Mouse (Mus musculus) heart, postnatal 25 days (tissue): ENCODE results near the gene Nmnat1. TPM values are rescaled to one million over a fixed set of nuclear protein-coding genes. Genes with fewer than 3 reads are reported as not detected.
"Not testable (repeated sequence)": the region's sequence is repeated elsewhere in the genome, so short reads cannot be mapped to it uniquely, and the experiment has no call there.

Experiments used
- DNase-seq: peaks from one replicate; pipeline ENCODE4 v3.0.0; 2022; ENCODE audit warnings: low spot score
- intact Hi-C: fragments of 180-260 bp; cut with DNase I; formaldehyde crosslinking; loops from one replicate; pipeline ENCODE4 v1.15.1; 2025
- total RNA-seq, 2 experiments: library from RNA; stranded (reverse); gene quantifications; 2 replicates each; pipeline ENCODE4 v1.2.3; 2021

Gene Nmnat1
- total RNA-seq, 2 experiments from 2014 or later = 29.7 to 30.7 TPM

DNA sequence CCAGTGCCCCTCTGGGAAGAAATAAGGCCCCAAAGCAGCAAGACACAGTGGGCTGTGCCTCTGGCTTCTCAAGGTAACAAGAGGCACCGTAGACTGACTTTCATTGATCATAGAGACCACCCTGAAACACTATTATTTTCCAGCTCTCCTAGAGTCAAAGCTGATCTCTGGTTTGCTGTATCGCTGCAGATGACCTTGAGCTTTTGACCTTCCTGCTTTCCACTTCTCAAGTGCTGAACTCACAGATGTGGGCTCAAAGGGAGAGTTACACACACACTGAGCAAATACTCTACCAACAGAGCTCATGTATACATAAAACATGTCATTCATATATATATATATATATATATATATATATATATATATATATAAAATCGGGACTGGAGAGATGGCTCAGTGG, 34.4 kb downstream of the Nmnat1 start:
- DNase-seq = no peak

DNA sequence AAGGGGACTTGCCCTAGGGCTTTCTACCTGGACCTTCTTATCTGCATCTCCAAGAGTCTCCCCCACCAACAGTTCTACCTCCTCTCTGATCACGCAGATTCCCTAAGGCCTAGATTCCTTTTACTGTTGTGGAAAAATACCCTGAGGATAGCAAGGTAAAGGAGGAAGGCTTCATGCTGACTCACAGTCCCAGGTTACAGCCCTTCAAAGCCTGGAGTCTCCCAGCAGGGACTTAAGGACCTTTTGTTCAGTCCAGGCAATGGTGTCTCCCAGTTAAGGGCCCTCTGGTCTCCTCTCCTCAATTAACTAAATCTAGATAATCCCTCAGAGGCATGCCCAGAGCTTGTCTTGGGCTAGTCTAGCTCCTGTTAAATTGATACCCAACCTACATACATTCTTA, 38.7 kb downstream of the Nmnat1 start:
- intact Hi-C loops = no loop called here
- DNase-seq = no peak

More for the DNA sequence above, 34.4 kb downstream of the Nmnat1 start:
- intact Hi-C loops = no loop called here

DNA sequence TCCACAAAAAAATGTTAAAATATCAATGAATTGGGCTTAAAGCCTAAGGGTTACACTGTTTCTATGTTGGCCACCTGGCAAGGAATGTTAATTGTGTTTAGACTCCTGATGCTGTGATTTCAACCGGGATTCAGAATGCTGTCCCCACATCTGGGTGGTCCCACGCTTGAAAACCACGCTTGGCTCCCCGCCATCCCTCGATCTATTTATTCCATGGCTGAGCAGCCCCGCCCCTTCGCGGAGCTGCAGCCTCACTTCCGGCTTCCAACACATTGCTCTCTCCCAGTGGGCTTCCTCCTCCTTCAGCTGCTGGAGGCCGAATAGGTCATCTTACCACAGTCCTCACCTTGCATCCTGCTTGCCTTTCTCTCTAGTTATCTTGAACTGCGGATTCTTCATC, 39.1 kb downstream of the Nmnat1 start:
- intact Hi-C loops = loop anchor here (2.0 kb wide), 1 partner anchor 19 kb away; the partner anchor contains the start of gene Ube4b
- DNase-seq = no peak

DNA sequence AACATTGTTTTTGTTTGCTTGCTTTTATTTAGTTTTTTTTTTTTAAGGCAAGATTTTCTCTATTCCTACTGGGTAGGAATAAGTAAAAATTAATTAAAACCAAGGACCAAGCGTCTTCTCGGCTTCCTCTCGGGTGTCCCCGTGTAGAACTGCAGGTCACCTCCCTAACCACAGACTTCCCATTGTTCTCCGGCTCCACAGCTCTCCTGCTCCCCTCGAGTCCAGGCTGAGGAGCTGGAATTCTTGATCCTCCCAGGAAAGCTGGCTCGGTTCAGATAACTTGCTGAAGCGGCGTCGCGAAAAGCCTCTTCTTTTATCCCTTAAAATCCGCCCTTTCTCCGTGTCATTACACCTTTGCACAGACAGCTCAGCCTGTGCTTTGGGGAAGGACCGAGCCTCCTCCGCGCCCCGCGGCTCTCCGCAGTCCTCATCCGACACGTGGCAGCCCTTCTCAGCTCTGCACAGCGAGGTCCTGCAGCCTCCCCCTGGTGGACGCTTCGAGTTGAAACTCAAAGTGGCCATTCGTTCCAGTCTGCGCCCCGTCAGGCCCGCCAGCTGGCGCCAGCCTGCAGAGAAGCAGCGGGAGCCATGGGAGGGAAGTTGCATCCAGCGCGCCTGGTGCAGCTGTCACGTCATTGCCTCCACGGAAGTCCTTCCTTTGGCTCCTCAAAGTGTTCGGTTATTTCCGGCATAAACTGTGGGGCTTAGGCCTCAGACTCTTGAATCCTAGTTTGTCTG, 39.9 kb downstream of the Nmnat1 start:
- intact Hi-C loops = loop anchor here (2.0 to 5.0 kb wide), 2 partner anchors 18 to 73 kb away; partner anchors contain the start of gene Ube4b
- peak; percentile 86 for DNase-seq

DNA sequence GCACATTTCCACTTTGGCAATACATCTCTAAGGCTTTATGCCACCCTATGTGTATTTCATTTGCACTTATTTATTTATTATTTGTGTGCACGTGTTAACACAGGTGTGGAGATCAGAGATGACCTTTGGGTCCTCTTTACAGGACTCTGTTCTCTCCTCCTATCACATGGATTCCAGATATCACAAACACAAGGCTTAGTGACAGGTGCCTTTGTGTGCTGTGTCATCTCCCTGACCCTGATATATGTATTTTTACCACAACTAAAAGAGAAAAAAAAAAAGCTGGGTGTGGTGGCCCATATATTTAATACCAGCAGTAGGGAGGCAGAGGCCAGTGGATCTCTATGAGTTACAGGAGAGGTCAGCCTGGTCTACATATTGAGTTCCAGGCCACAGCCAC, 40.5 kb downstream of the Nmnat1 start:
- intact Hi-C loops = loop anchor here (2.0 to 5.0 kb wide), 2 partner anchors 18 to 72 kb away; partner anchors contain the start of gene Ube4b
- no peak for DNase-seq

DNA sequence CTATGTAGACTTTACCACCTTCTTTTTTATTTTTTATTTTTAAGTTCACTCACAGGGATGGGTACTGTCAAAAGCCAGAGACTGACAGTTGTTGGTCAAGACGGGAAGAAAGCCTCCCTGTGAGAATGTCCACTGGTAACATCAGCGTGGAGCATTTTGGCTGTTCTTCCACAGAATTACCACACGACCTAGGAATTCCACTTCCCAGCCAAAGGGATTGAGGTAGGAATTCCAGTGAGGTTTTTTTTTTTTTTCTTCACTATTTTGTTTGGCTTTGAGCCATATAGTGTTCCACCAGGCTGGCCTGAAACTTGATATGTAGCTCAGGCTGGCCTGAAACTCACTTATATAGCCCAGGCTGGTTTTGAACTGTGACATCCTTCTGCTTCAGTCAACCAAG, 42.6 kb downstream of the Nmnat1 start:
- no peak for DNase-seq
- intact Hi-C loops = loop anchor here (5.0 kb wide), 1 partner anchor 70 kb away; no protein-coding TSS in a partner anchor

DNA sequence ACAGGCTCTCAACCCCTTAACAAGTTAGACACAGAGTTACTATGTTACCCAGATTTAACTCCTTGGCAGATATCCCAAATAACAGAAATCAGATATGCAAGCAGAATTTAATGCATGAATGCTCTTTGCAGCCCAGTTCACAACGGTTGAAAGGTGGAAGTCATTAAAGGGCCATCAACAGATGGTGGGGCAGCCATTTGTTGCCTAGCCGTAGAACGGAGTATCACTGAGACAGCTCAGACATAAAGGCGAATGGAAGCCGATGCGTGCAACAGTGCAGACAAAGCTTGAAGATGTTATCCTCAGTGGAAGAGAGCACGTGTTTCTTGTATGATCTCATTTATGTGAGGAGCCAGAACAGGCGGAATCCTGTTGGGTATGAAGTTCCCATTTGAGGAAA, 44.4 kb downstream of the Nmnat1 start:
- intact Hi-C loops = loop anchor here (5.0 kb wide), 1 partner anchor 68 kb away; no protein-coding TSS in a partner anchor
- no peak for DNase-seq

DNA sequence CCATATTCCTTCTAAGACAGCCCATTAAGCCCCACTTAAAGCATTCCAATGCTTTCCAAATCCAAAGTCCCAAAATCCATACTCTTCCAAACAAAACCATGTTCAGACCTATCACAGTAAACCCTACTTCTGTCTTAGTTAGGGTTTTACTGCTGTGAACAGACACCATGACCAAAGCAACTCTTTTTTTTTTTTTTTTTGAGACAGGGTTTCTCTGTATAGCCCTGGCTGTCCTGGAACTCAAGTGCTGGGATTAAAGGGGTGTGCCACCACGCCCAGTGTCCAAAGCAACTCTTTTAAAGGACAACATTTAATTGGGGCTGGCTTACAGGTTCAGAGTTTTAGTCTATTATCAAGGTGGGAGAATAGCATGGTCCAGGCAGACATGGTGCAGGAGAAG, 53.1 kb downstream of the Nmnat1 start:
- intact Hi-C loops, DNase-seq: not testable (repeated sequence)

DNA sequence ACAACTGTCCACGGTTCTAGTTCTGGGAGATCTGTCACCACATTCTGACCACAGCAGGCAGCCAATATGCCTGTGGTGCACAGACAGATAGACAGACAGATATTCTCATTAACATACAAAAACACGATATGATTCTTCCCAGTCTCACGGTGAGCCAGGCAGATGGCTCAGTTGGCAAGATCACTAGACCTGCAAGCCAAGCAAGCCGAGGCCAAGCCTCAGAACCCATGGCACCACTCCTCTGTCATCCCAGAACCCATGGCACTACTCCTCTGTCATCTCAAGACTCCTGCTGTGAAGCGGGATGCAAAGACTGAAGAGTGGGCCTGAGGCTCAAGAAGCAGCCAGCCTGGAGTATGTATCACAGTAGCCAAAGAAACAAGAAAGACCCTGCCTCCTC, 55.4 kb downstream of the Nmnat1 start:
- intact Hi-C loops = no loop called here
- DNase-seq = no peak

DNA sequence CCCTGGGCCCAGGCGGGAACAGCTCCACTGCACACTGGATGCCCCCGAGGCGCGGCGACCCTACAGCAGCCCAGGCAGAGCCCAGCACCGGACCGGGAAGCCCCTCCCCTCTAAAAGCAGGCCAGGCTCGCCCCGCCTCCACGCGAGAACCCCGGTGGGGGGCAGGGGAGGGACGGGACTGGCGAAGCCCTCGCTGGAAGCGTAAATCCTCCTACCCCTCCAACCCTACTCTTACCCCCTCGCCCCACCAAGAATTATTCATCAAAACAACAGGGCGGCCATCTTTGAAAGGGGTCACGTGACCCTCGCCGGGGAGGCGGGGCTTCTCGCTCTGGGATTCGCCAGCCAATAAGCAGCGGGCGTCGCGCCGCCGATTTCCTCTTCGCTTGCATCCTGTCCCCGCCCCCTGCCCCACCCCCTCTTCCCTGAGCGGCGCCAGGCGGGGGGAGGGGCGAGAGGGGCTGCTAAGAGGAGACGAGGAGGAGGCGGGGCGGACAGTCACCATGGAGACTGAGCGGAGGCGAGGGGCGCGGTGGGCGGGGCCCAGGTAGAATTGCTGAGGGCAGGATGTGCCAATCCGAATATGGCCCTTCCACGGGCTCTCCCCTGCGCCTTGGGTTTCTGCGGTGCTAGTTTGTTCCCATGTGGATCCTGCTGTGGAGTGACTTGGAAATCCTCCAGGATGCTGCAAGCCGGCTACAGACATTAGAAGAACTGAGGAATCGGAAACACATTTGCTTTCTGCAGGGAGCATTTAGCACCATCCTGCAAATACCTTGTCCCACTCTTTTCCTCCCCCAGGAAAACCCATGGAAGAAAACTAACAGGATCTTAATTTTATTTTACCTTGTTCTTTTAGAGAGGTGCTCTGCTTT, 58.4 kb downstream of the Nmnat1 start, which contains the start of gene Ube4b:
Gene Ube4b, minus strand, starts transcription at position 425 of the 875 bp plus-strand sequence.
- DNase-seq = peak; percentile 92
- intact Hi-C loops = loop anchor here (2.0 kb wide), 1 partner anchor 18 kb away; no protein-coding TSS in a partner anchor

DNA sequence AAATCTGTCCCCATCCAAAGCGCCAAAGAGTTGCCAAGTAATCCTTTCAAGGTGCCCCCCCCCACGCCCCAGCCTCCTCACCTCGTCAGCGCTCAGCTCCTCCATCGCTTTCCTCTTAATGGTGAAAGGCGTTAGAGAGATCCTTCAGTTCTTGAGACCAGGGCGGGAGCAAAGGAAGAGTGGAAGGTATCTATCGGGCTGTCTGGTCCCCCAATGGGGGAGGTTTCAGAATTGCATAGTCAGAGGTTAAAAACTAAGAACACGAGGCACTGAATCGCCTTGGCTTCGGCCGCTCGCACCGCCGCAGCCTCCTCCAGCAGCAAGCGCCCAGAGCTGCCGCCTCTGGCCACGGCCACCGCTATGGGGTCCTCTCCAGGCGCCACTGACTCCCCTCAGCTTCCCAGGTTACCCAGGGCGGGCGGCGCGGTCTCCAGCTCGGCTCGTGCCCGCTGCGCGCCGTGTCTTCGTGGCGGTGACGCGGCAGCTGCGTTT, 59.2 kb downstream of the Nmnat1 start:
- DNase-seq = no peak
- intact Hi-C loops = loop anchor here (2.0 kb wide), 1 partner anchor 19 kb away; no protein-coding TSS in a partner anchor

DNA sequence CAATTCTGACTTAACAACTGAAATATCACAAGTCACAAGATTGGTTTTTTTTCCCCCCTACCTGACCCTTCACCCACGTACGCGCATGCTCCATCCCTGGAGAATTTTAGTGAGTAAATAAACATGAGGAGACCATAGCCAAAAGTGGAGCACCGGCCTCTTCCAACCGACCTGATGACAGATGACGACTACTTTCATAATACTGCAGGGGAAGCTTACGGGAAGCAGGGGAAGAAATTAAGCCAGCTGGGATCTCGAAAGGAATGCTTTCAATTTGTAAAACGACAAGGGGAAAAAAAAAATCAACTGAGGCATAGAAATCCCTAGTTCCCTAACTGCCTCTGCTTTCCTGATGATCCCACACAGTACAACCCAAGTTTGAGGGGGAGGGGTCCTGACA, 60.2 kb downstream of the Nmnat1 start:
- intact Hi-C loops = no loop called here
- DNase-seq = no peak

DNA sequence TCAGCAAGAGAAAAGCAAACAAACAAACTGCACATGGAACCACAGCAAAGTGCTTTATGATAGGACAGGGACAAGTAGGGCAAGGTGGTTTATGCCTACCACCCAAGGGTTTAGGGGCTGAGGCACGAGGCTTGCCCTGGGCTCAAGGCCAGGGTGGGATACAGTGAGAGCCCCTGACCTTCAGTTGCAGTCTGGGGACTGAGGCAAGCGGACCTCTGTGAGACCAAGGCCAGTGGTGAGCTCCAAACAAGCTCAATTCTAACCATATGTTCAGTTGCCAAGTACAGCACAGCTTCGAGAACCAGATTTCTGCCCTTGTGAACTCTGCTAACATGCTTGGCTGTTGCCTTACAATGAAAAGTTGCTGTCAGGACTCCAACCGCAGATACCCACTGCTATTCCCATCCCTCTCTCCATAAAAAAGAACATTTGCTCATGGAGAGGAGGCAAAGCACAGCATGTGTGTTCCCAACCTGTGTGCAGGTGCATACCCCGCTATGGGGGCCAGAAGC, 67.1 kb downstream of the Nmnat1 start:
- DNase-seq = no peak
- intact Hi-C loops = no loop called here

Other genes with a start within 250 kb of the Nmnat1 start
- gene Kif1b, start 177.5 kb downstream of the Nmnat1 start, total RNA-seq = 100 to 1,000 TPM; 149 to 151 TPM
- gene Ube4b, start 58.5 kb downstream of the Nmnat1 start, total RNA-seq = 10 to 100 TPM; 48.6 to 49.0 TPM
- 10 to 100 TPM; 54.3 to 65.7 TPM for gene Rbp7, start 30.2 kb downstream of the Nmnat1 start, total RNA-seq
- not detected for gene Tmem274, start 7.8 kb downstream of the Nmnat1 start, total RNA-seq
- gene Lzic, start within 50 bp of the Nmnat1 start, total RNA-seq = 10 to 100 TPM; 55.2 to 64.3 TPM
- 10 to 100 TPM; 33.0 to 35.4 TPM for gene Ctnnbip1, start 33.0 kb upstream of the Nmnat1 start, total RNA-seq
- 10 to 100 TPM; 80.7 to 84.0 TPM for gene Clstn1, start 101.3 kb upstream of the Nmnat1 start, total RNA-seq
- gene Pik3cd, start 217.4 kb upstream of the Nmnat1 start, total RNA-seq = 1 to 10 TPM; 4.0 to 4.3 TPM